Mouse (Mus musculus) adrenal gland (tissue): ENCODE results near the gene Ruvbl2.
"Not testable (repeated sequence)": the region's sequence is repeated elsewhere in the genome, so short reads cannot be mapped to it uniquely, and the experiment has no call there.

Source experiments
- intact Hi-C: fragments of 180-260 bp; cut with DNase I; formaldehyde crosslinking; loops from one replicate; pipeline ENCODE4 v1.15.1; 2025
- long read RNA-seq, 2 experiments: library from polyadenylated mRNA; unstranded; transcript quantifications; one replicate each; pipeline ENCODE4 v2.0.0; 2020; ENCODE audit warnings: borderline replicate concordance in 1 of 2; ENCODE audit not compliant: insufficient replicate concordance in 1 of 2

Gene Ruvbl2
- long read RNA-seq, experiment 1, transcript Ruvbl2-201 (15 exons, 1,834 nt), result major isoform, 54 of 62 reads
- long read RNA-seq, experiment 1, partial matches to known transcripts, result 3 of 62 reads
- long read RNA-seq, experiment 1, other reads (novel, unspliced or antisense), result 5 of 62 reads
- long read RNA-seq, experiment 2, transcript Ruvbl2-201 (15 exons, 1,834 nt), result major isoform, 57 of 70 reads
- long read RNA-seq, experiment 2, partial matches to known transcripts, result 4 of 70 reads
- long read RNA-seq, experiment 2, other reads (novel, unspliced or antisense), result 9 of 70 reads

GRCm38 (mm10) chr7:45437521-45438276 is at the start of gene Ruvbl2:
TSS of gene Ruvbl2 (minus strand) at chr7:45438096.
- intact Hi-C loops, result no loop called here

GRCm38 (mm10) chr7:45486761-45487415 is 49.0 kb upstream of the Ruvbl2 start, which contains the start of gene Gm45808:
TSS of gene Gm45808 (minus strand) at chr7:45486811.
- intact Hi-C loops, result no loop called here

- intact Hi-C loops, result no loop called here
Measured at GRCm38 (mm10) chr7:45486158-45486557, 48.3 kb upstream of the Ruvbl2 start.

- intact Hi-C loops, result not testable (repeated sequence)
Measured at GRCm38 (mm10) chr7:45484985-45485384, 47.1 kb upstream of the Ruvbl2 start.

GRCm38 (mm10) chr7:45482166-45482565 is 44.3 kb upstream of the Ruvbl2 start:
- intact Hi-C loops, result no loop called here

- intact Hi-C loops, result no loop called here
Measured at GRCm38 (mm10) chr7:45481374-45481927, 43.6 kb upstream of the Ruvbl2 start, which contains the start of gene Tulp2. TSS of gene Tulp2 (plus strand) at chr7:45481877.

GRCm38 (mm10) chr7:45480310-45480709 is 42.4 kb upstream of the Ruvbl2 start:
- intact Hi-C loops, result not testable (repeated sequence)

GRCm38 (mm10) chr7:45478774-45479173 is 40.9 kb upstream of the Ruvbl2 start:
- intact Hi-C loops, result loop anchor here (5.0 kb wide), 1 partner anchor 49 kb away; the partner anchor contains the start of genes Plekha4 and Ppp1r15a

- intact Hi-C loops, result loop anchor here (5.0 kb wide), 1 partner anchor 50 kb away; the partner anchor contains the start of genes Plekha4 and Ppp1r15a
Measured at GRCm38 (mm10) chr7:45477003-45477402, 39.1 kb upstream of the Ruvbl2 start.

GRCm38 (mm10) chr7:45476453-45476852 is 38.6 kb upstream of the Ruvbl2 start:
- intact Hi-C loops, result loop anchor here (5.0 kb wide), 1 partner anchor 51 kb away; the partner anchor contains the start of genes Plekha4 and Ppp1r15a

- intact Hi-C loops, result loop anchor here (5.0 kb wide), 1 partner anchor 52 kb away; the partner anchor contains the start of genes Plekha4 and Ppp1r15a
Measured at GRCm38 (mm10) chr7:45475291-45475969, 37.5 kb upstream of the Ruvbl2 start.

- intact Hi-C loops, result loop anchor here (5.0 kb wide), 1 partner anchor 46 kb away; no protein-coding TSS in a partner anchor
Measured at GRCm38 (mm10) chr7:45470869-45471268, 33.0 kb upstream of the Ruvbl2 start.

- intact Hi-C loops, result no loop called here
Measured at GRCm38 (mm10) chr7:45467090-45467670, 29.3 kb upstream of the Ruvbl2 start.

- intact Hi-C loops, result no loop called here
Measured at GRCm38 (mm10) chr7:45466283-45467089, 28.6 kb upstream of the Ruvbl2 start, which contains the start of gene Bax. TSS of gene Bax (minus strand) at chr7:45466898.

GRCm38 (mm10) chr7:45465549-45465948 is 27.7 kb upstream of the Ruvbl2 start:
- intact Hi-C loops, result no loop called here

- intact Hi-C loops, result no loop called here
Measured at GRCm38 (mm10) chr7:45465112-45465511, 27.2 kb upstream of the Ruvbl2 start.

GRCm38 (mm10) chr7:45463987-45464778 is 26.3 kb upstream of the Ruvbl2 start:
- intact Hi-C loops, result no loop called here

GRCm38 (mm10) chr7:45462868-45463267 is 25.0 kb upstream of the Ruvbl2 start:
- intact Hi-C loops, result not testable (repeated sequence)
